Mouse (Mus musculus) heart, adult 2 months (tissue): Measurements from ENCODE around the gene Maml2.
A peak's percentile ranks its signal among the peaks of the same experiment; 100 is the strongest.

Experiments used
- CTCF ChIP-seq: fragments of 200-600 bp; IDR thresholded peaks from 2 replicates; pipeline ENCODE4 v1.8.1; 2022; ENCODE audit warnings: antibody characterized with exemption, mild to moderate bottlenecking, moderate library complexity
- EP300 ChIP-seq: fragments of 200-500 bp; IDR thresholded peaks from 2 replicates; pipeline ENCODE4 v1.6.1; 2011; ENCODE audit warnings: low read depth, low read length, control low read depth; ENCODE audit not compliant: insufficient read depth
- POLR2A ChIP-seq: fragments of 200-500 bp; IDR thresholded peaks from 2 replicates; pipeline ENCODE4 v1.6.1; 2011; ENCODE audit warnings: mild to moderate bottlenecking, low read depth, low read length, control low read depth; ENCODE audit not compliant: insufficient read depth

DNA sequence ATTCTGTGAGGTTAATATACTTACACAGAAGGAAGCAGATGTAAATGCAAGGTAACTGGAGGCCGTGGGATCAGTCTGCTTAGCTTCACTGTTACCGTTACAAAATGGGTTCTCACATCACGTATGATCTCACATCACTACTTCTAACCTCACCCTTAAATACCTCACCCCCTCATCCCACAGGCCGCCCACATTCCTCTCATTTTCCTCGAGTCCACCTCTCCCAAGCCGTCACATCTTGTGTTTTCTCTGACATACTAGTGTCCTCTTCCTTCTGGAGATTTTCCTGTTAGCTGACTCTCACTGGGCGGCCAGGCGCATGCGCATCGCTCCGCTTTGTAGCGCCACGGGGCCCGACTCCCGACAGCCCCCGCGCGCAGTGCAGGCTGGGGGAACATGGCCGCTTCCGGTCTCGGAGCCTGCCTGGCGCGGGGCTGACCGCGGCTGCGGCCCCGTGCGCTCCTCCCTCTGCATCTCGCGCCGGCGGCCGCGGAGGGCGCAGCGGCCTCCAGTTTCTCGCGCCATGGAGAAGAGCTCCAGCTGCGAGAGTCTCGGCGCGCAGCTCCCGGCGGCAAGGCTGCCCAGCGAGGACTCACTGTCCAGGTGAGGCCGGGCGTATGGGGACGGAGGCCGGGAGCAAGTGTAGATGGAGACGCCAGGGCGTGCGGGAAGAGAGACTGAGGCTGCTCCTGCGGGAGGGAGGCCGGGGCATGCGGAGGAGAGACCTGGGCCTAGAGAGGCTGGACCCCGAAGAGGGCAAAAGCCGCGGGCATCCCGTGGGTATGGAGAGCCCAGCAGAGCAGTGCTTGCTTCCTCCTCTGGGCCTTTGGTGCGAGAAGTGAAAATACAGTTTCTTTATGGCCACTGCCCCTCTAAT, 451.3 kb downstream of the Maml2 start:
- TF ChIP-seq POLR2A, result peak; percentile 88
- peak; percentile 19; the same call in 1 of the 2 replicates for TF ChIP-seq CTCF
- peak; percentile 64 for TF ChIP-seq EP300
